Mouse (Mus musculus): ENCODE data around the gene Wdr59.

Wdr59 gene

GRCm38 (mm10) chr8:111492508-111492907 lies 29.4 kb downstream of the Wdr59 start:
- DNase-seq (ENCODE audit: low spot score): no peak

- DNase-seq (ENCODE audit: low spot score): peak; percentile 43
These were observed 30.7 kb downstream of the Wdr59 start for GRCm38 (mm10) chr8:111491191-111491590.

GRCm38 (mm10) chr8:111490034-111490591 lies 31.8 kb downstream of the Wdr59 start:
- DNase-seq (ENCODE audit: low spot score): no peak

GRCm38 (mm10) chr8:111480691-111481090 lies 41.2 kb downstream of the Wdr59 start:
- DNase-seq (ENCODE audit: low spot score): no peak

GRCm38 (mm10) chr8:111477761-111478465 lies 44.0 kb downstream of the Wdr59 start:
- no peak for DNase-seq (ENCODE audit: low spot score)

GRCm38 (mm10) chr8:111471526-111472081 lies 50.3 kb downstream of the Wdr59 start:
- no peak for DNase-seq (ENCODE audit: low spot score)

- DNase-seq (ENCODE audit: low spot score): no peak
These were observed 52.9 kb downstream of the Wdr59 start for GRCm38 (mm10) chr8:111469013-111469412.

GRCm38 (mm10) chr8:111465341-111465740 lies 56.6 kb downstream of the Wdr59 start:
- no peak for DNase-seq (ENCODE audit: low spot score)

- no peak for DNase-seq (ENCODE audit: low spot score)
These were observed 57.4 kb downstream of the Wdr59 start for GRCm38 (mm10) chr8:111464526-111464925.

GRCm38 (mm10) chr8:111449671-111450070 lies 72.2 kb downstream of the Wdr59 start:
- peak; percentile 51 for DNase-seq (ENCODE audit: low spot score)

- no peak for DNase-seq (ENCODE audit: low spot score)
These were observed 75.8 kb downstream of the Wdr59 start for GRCm38 (mm10) chr8:111445960-111446660.

GRCm38 (mm10) chr8:111445558-111445957 lies 76.3 kb downstream of the Wdr59 start:
- no peak for DNase-seq (ENCODE audit: low spot score)

- DNase-seq (ENCODE audit: low spot score): no peak
These were observed 77.6 kb downstream of the Wdr59 start for GRCm38 (mm10) chr8:111444245-111444644.

- peak; percentile 68 for DNase-seq (ENCODE audit: low spot score)
These were observed 82.7 kb downstream of the Wdr59 start for GRCm38 (mm10) chr8:111439189-111439588.

GRCm38 (mm10) chr8:111435071-111435828 lies 86.6 kb downstream of the Wdr59 start:
- DNase-seq (ENCODE audit: low spot score): no peak

- no peak for DNase-seq (ENCODE audit: low spot score)
These were observed 97.2 kb downstream of the Wdr59 start for GRCm38 (mm10) chr8:111424646-111425045.

GRCm38 (mm10) chr8:111424181-111424580 lies 97.7 kb downstream of the Wdr59 start:
- no peak for DNase-seq (ENCODE audit: low spot score)

- no peak for DNase-seq (ENCODE audit: low spot score)
These were observed 99.3 kb downstream of the Wdr59 start for GRCm38 (mm10) chr8:111422614-111423013.

GRCm38 (mm10) chr8:111419171-111419570 lies 102.7 kb downstream of the Wdr59 start:
- DNase-seq (ENCODE audit: low spot score): no peak

GRCm38 (mm10) chr8:111418601-111419000 lies 103.3 kb downstream of the Wdr59 start:
- DNase-seq (ENCODE audit: low spot score): peak; percentile 12

- DNase-seq (ENCODE audit: low spot score): no peak
These were observed 104.7 kb downstream of the Wdr59 start for GRCm38 (mm10) chr8:111417222-111417621.

- no peak for DNase-seq (ENCODE audit: low spot score)
These were observed 118.5 kb downstream of the Wdr59 start for GRCm38 (mm10) chr8:111403391-111403790.
